Mouse (Mus musculus): ENCODE data around the gene Top1.

The Top1 gene

GRCm38 (mm10) chr2:160723613-160724375 is 78.1 kb downstream of the Top1 start:
- no peak for DNase-seq

DNA sequence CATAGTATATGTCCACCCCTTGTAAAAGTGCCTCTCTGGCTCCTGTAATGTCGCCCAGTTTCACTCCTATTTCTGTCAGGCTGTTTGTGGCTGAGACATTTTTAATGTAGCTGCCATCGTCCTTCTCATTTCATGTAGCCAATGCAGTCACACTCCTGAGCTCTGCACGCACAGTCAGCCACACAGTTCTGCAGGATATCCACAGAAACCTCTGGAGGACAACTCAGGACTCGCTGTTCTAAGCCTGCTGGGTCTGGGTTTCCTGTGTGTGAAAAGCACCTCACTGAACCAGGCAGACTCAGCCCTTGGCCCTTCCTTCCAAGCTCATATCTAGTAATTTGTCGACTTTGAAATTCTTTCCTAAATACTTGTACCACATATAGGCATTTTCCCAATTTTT is 78.8 kb downstream of the Top1 start:
- no peak for DNase-seq

- no peak for DNase-seq
Observed at GRCm38 (mm10) chr2:160725877-160726864, 80.5 kb downstream of the Top1 start.

DNA sequence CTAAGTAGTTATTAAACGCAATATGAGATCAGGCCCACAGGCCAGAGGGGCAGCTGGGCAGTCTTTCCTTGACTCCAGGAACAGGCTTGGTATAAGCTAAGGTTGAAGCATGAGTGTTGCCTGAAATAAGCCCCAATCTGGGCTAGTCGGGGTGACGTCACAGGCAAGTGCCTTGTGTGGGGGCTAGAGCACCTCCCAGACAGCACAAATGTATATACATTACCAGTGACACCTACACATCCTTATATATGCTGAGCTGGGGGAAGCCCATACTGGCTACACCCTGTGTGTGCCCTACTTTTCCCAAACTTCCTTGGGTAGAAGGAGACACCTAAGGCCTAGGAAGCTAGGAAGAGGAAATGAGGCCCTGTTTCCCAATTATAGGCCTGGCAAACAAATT is 83.3 kb downstream of the Top1 start:
- no peak for DNase-seq

GRCm38 (mm10) chr2:160729436-160729835 is 83.7 kb downstream of the Top1 start:
- DNase-seq: no peak

- DNase-seq: peak; percentile 60
Observed at GRCm38 (mm10) chr2:160729851-160730796, 84.4 kb downstream of the Top1 start.

DNA sequence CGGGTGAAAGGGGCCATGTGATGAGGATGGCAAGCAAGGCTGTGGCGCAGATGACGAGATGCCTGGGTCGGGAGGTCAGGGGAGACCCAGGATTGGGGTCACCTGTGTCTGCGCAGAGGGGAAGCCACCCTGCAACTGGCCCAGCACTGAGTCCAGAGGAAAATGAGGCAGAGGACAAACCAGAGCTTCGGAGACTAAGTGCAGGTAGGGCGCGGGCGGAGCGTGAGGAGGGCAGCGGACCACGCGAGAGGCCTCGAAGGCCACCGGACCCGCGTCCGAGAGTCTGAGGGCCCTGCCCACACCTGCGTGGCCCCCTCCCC is 85.1 kb downstream of the Top1 start:
- no peak for DNase-seq

DNA sequence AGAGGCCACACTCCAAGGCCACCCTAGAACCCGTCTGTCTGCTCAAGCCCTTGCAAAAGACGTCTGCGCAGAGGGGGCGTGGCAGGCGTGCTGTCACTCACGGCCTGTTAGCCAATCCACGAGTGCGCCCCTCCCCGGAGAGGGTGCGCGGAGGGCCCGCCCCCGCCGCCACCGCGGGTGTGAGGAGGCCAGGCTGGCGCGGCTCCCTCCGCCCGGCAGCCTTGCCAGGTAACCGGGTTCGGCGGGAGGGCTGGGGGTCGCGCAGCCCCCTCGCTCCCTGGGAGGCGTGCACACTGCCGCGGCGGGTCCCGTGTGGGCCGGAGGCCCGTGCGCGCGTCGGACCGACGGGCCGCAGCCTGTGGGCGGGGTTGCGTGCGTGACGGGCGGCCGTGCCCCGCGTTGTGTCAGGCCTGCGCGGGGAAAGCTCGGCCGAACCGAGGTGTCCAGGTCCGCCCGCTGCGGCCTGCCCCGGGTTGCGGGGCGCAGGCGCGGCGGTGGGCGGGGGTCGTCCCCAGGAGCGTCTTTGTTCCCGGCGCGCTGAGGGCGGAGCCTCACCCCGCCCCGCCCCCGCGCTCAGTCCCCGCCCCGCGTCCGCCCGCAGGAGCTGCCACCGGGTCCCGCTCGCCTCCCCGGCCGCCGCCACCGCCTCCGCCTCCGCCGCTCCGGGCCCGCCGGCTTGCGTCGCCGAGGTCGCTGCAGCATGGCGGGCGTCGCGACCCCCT is 85.6 kb downstream of the Top1 start, which contains the start of gene Plcg1:
Gene Plcg1 (plus strand): TSS at position 184 of the 722 bp plus-strand sequence.
- peak; percentile 92 for DNase-seq

DNA sequence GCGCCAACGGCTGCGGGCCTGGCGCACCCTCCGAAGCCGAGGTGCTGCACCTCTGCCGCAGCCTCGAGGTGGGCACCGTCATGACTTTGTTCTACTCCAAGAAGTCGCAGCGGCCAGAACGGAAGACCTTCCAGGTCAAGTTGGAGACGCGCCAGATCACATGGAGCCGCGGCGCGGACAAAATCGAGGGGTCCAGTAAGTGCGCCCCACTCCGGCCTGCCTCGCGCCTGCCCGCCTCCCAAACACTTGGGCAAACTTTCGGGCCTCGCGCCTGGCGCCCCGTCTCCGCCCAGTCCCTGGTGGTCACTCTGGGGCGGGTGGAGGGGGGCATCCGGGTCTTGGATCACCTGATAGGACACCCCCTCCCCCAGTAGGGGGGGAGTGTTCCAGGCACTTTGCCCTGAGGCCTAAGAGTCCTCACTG is 86.2 kb downstream of the Top1 start:
- DNase-seq: peak; percentile 75

- DNase-seq: peak; percentile 13
Observed at GRCm38 (mm10) chr2:160732420-160732995, 86.8 kb downstream of the Top1 start.

DNA sequence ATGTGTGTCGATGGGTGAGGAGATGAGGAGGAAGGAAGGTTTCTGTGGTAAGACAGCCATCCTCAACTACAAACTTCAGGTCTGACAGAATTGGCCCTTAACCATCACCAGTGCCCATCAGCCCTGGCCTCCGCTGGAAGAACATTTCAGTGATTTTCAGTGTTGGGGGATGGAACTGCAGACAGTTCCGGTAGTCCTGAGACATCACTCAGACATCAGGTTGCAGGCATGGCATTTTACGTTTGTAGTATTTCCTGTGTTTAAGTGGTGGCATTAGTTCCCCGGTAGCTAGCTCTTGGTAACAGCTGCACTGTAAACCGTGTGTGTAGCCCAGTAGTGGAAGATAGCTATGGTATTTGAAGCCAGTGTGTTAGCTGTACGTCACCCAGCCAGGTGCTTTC is 87.4 kb downstream of the Top1 start:
- no peak for DNase-seq

- no peak for DNase-seq
Observed at GRCm38 (mm10) chr2:160734331-160734730, 88.6 kb downstream of the Top1 start.

DNA sequence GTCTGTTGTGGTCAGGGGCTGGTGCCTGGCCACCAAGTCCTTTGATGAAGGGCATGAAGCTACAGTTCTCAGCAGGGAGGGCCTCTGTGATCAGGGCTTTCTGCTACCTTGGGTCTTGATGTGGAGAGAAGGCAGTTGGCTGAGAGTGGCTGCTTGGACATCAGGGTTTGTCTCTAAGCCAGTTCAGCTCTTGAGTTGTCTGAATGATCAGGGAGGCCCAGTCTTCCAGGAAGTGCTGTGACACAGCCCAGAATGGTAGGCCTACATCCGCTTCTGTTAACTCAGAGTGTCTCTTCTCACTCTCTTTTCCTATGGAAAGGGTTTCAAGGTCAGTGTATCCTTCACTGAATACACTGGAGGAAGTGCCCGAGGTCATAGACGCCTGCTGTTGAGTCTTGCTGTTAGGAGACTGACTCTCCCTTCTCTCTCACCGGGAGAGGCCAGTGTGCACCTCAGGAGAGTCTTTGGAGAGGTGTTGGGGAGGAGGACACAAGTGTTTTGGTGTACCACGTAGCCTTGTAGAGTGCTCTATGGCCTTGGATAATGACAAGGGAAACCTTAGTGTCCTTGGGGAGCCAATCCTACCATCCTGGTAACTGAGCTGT is 90.1 kb downstream of the Top1 start:
- DNase-seq: peak; percentile 15

GRCm38 (mm10) chr2:160736466-160736865 is 90.8 kb downstream of the Top1 start:
- DNase-seq: no peak

DNA sequence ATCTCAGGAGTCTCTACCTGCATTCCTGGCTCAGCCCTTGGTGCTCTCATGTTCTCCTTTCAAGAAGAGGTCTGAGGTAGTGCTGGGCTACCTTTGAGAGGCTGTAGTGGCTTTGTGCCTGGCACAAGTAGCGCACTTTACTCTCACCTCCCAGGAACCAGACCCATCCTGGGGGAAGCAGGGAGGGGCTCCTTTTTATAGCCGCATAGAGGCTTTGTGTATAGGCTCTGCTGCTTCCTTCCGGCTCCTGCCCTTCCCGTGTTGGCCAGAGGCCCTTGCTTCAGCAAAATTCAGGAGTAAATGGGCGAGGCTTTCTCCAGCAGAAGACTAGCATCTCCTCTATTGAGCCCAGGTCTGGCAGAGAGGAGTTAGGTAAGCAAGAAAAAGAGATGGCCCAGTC is 92.7 kb downstream of the Top1 start:
- no peak for DNase-seq

DNA sequence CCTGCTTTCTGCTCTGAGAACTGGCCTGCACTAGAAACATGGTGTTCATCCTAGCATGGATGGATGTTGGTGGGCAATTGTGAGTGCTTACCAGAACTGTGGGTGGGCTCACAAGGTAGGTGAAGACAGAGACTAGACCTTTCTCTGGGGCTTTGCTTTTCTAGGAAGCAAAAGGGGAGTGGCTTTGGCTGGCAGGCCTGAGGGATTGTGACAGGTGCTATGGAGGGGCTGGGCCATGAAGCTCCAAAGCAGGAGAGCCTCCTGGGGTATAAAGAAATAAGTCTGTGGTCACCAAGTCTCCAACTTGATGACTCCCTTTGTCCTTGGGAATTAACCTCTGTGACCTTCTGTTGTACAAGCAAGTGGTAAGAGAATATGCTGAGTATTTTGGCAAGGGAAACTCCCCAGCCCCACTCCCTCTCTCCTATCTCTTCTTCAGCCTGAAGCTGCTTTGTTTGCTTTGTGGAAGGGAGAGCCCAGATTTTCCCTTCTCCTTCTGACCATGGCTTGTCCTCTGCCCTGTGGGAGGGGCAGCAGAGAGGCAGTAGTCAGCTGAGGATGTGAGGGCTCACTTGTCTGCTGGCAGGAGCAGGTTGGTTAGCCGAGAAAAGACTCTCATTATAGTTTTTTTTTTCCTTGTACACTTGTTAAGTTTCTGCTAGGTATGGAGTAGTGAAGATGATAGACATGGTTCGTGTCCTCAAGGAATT is 94.1 kb downstream of the Top1 start:
- DNase-seq: peak; percentile 49

DNA sequence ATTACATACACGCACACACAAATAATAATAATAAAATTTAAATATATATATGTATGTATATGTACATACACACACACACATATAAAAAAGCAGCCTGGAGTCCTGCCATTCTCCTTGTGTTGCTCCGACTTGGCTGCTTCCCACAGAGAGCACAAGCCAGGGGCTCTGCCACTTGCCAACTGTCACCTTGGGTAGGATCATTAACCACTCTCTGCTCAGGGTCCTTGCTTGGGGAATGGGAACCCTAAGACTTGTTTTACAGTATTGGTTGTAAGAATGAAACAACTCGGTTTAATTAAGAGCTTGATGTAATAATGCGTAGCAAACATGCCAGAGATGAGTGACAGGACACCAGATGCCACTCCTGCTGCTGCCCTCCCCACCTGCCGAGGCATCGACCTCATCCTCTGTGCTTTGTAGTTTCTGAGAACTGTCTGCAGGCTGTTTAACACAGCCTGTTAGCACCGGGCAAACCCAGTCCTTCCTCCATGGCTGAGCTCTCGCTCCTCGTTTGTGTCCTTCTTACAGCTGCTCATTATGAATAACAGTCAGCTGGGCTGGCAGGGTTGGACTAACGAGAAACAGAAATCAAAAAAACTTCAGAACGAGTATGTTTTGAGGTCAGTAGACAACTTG is 95.0 kb downstream of the Top1 start:
- no peak for DNase-seq

DNA sequence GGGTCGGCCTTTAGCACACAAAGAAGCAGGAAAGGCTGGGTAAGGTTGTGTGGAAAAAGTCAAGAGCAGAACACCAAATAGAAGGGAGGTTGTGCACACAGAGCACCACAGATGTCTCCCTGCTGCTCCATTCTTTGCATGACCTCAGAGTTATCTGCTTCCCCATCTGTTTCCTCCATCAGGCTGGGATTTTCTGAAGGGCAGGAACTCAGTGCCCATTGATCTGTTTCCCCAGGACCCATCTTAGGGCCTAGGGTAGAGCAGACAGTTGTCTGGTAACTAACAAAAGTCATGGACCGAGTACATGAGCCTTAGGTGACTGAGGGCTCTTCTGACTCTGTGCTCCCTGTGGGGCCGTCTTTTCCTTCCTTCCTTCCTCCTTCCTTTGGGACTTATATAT is 95.9 kb downstream of the Top1 start:
- peak; percentile 22 for DNase-seq

- DNase-seq: no peak
Observed at GRCm38 (mm10) chr2:160742161-160742609, 96.5 kb downstream of the Top1 start.

All from kidney, adult 11 months (tissue).